Mouse (Mus musculus) liver, embryonic 14.5 days (tissue): Measurements from ENCODE around the gene Sox6.

Experiments used
- CTCF ChIP-seq: IDR thresholded peaks from 2 replicates; pipeline ENCODE4 v1.5.1; 2016; ENCODE audit warnings: antibody characterized with exemption, low read depth, control low read depth
- EP300 ChIP-seq: IDR thresholded peaks from 2 replicates; pipeline ENCODE4 v1.6.1; 2016; ENCODE audit warnings: antibody characterized with exemption, low read depth

DNA sequence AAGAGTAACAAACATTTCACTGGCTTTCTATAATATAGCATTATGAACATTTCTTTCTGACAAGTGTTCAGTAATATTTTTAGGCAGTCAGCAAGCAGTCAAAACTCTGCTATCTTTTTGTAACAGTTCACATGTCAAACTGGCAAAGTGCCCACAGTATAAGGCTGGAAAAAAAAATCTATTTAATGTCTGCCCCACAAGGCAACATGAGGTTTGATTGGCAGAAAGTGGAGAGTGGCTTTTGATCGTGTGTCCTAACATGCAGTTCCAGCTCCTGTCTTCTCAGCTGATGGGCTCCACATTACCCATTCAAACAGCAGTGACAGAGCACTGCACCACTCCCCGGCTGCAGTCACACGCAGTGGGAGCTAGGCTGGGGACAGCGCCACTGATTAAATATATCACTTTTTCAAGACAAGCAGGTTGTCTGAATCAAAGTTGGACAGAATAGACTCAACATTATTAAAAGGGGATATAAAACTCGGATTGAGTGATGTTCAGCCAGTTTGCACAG lies 286.4 kb downstream of the Sox6 start:
- TF ChIP-seq CTCF (no peak), EP300 (no peak)
